17 mouse cellular contexts compared by ENCODE assay signal in the genomic region with DNA sequence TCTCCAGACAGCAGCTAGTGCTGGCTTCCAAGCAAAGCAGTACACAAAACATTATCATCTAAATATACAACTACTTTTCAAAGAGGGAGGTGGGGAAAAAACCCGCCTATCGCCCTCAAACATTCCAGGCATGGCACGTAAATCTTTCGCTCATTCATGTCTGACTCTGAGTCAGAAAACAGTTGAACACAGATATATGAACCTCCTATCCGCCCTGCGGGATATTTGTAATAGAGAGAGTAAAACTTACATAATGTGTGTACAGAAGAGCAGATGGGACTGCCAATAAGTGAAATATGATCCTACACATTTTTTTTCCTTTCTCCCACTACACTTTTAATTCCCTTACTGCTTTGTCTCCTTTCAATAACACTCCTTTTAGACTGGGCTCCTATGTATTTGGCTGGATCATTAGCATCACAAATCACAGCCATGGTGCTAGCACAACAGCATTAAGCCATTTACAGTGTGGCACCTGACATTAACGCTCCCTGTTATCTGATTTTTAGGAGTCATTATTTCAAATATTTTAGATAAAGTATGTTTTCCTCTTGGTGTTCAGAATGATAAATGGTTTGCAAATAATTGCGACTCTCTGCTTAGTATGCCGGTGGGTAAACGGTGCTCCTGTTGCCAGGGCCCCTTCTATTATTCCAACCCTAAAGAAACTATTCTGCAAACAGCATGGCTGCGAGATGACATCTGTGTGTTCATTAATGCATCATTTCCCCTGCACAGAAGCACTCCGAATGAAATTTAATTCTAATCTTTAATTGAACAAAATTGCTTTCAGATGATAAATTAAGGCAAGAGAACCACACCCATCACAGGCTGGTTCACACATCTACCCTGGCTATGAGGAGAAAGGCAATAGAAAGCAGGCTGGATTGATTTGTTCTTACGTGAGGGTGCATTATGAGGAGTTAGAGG.
DNase-seq lines count a peak whose midpoint lies in the region; ATAC-seq and TF ChIP-seq lines count a peak whose summit lies in the region.
"Had no signal": no experiment of that assay in that cellular context is flagged by ENCODE, and none has a peak within 500 bp of the region (broad histone marks: within the 10 kb centered on the region; RNA-seq: fewer than 3 reads in every experiment).

No protein-coding gene starts in this region.

- WGBS in forebrain, embryonic 10.5 days: 52% methylated on average over 13 of the region's 13 CpGs
- 30% methylated on average over 13 of the region's 13 CpGs for WGBS in hindbrain, embryonic 12.5 days
- WGBS in midbrain, embryonic 14.5 days: 11% methylated on average over 13 of the region's 13 CpGs
- 72% methylated on average over 13 of the region's 13 CpGs for WGBS in heart, embryonic 10.5 days

- H3K9ac ChIP-seq in hindbrain, embryonic 12.5 days: peak overlapping the region; percentile 13; the same call in 1 of the 2 replicates
- no peak overlapping the region for H3K9ac ChIP-seq in midbrain, embryonic 14.5 days (replicated peaks; ENCODE audit: low read length)

- no peaks in the 10 kb centered on the region for H3K36me3 ChIP-seq in forebrain, embryonic 10.5 days (replicated peaks)
- no peaks in the 10 kb centered on the region for H3K36me3 ChIP-seq in hindbrain, embryonic 12.5 days
- H3K36me3 ChIP-seq in midbrain, embryonic 14.5 days (ENCODE audit: control insufficient read depth, insufficient read depth, low read length): no peaks in the 10 kb centered on the region
- H3K36me3 ChIP-seq in heart, embryonic 10.5 days: no peaks in the 10 kb centered on the region

- ATAC-seq in hindbrain, embryonic 12.5 days (ENCODE audit: low FRiP score): peak; percentile 72
- no peak for ATAC-seq in midbrain, embryonic 14.5 days (ENCODE audit: low FRiP score, low TSS enrichment)
- ATAC-seq: Patski had no signal

- DNase-seq in brain, embryonic 14.5 days (ENCODE audit: low read depth): peak; percentile 89
- DNase-seq in forebrain, embryonic 10.5 days (ENCODE audit: extremely low spot score, low spot score): no peak
- DNase-seq in midbrain, embryonic 14.5 days: peak; percentile 37
- no peak for DNase-seq in spleen, postnatal 4 days (ENCODE audit: low spot score in 2 of 2)
- no peak for DNase-seq in layer of hippocampus, adult 9-11 months
- no peak for DNase-seq in heart, embryonic 10.5 days (ENCODE audit: low spot score)
- no peak for DNase-seq in thymus, postnatal 0 days (ENCODE audit: low spot score)
- DNase-seq: adrenal gland, adult 2 months; cerebellum, postnatal 25 days; kidney, adult 11 months; kidney, postnatal 4 days; lung, postnatal 14 days had no signal

- H3K27ac ChIP-seq in forebrain, embryonic 10.5 days: peak overlapping the region; percentile 82
- H3K27ac ChIP-seq in hindbrain, embryonic 12.5 days: peak overlapping the region; percentile 66
- H3K27ac ChIP-seq in midbrain, embryonic 14.5 days (replicated peaks; ENCODE audit: low read depth, low read length): 0 out of 2 replicates have a peak overlapping the region, but pooled peaks have one; percentile 52
- H3K27ac ChIP-seq in heart, embryonic 10.5 days: no peak overlapping the region

- no peaks in the 10 kb centered on the region for H3K9me3 ChIP-seq in forebrain, embryonic 10.5 days
- no peaks in the 10 kb centered on the region for H3K9me3 ChIP-seq in hindbrain, embryonic 12.5 days (replicated peaks)
- H3K9me3 ChIP-seq in midbrain, embryonic 14.5 days (ENCODE audit: control insufficient read depth, low read length): no peaks in the 10 kb centered on the region
- no peaks in the 10 kb centered on the region for H3K9me3 ChIP-seq in heart, embryonic 10.5 days

- peak overlapping the region; percentile 7; the same call in 1 of the 2 replicates for H3K4me3 ChIP-seq in forebrain, embryonic 10.5 days
- no peak overlapping the region for H3K4me3 ChIP-seq in hindbrain, embryonic 12.5 days
- H3K4me3 ChIP-seq in midbrain, embryonic 14.5 days (replicated peaks; ENCODE audit: low read depth, low read length): no peak overlapping the region
- no peak overlapping the region for H3K4me3 ChIP-seq in heart, embryonic 10.5 days
- H3K4me3 ChIP-seq: erythroblast, embryonic 14.5 days had no signal

- H3K4me2 ChIP-seq in hindbrain, embryonic 12.5 days (replicated peaks): peak overlapping the region; percentile 24
- peak overlapping the region; percentile 11 for H3K4me2 ChIP-seq in midbrain, embryonic 14.5 days (ENCODE audit: low read length)
- H3K4me2 ChIP-seq: liver, embryonic 11.5 days had no signal

- no peak for TF ChIP-seq POLR2A in brain, embryonic 14.5 days (IDR thresholded peaks at IDR 0.05; ENCODE audit: borderline replicate concordance, extremely low read depth, insufficient read depth, insufficient read length, poor library complexity, severe bottlenecking)

- no peak for TF ChIP-seq CTCF in brain, embryonic 14.5 days (IDR thresholded peaks at IDR 0.05; ENCODE audit: borderline replicate concordance, extremely low read depth, insufficient read depth, insufficient read length)

- no peaks in the 10 kb centered on the region for H3K27me3 ChIP-seq in forebrain, embryonic 10.5 days (ENCODE audit: poor library complexity, severe bottlenecking)
- no peaks in the 10 kb centered on the region for H3K27me3 ChIP-seq in hindbrain, embryonic 12.5 days
- no peaks in the 10 kb centered on the region for H3K27me3 ChIP-seq in midbrain, embryonic 14.5 days (ENCODE audit: control insufficient read depth, insufficient read depth, low read length)
- no peaks in the 10 kb centered on the region for H3K27me3 ChIP-seq in heart, embryonic 10.5 days (ENCODE audit: insufficient read depth, poor library complexity, severe bottlenecking)
- H3K27me3 ChIP-seq: CH12.LX had no signal

- H3K4me1 ChIP-seq in forebrain, embryonic 10.5 days: peaks cover 70% of the 10 kb centered on the region
- peaks cover 54% of the 10 kb centered on the region for H3K4me1 ChIP-seq in hindbrain, embryonic 12.5 days
- peaks cover 37% of the 10 kb centered on the region for H3K4me1 ChIP-seq in midbrain, embryonic 14.5 days (ENCODE audit: control insufficient read depth, insufficient read depth, low read length)
- peaks cover 45% of the 10 kb centered on the region for H3K4me1 ChIP-seq in heart, embryonic 10.5 days

Comparison
In these comparisons a context has a peak if more than half of its experiments do, and no peak if none do; other contexts are left out.
1. DNase-seq: peak in brain, embryonic 14.5 days (single experiment) and midbrain, embryonic 14.5 days (single experiment); none in forebrain, embryonic 10.5 days (single experiment), spleen, postnatal 4 days (0 of 2), layer of hippocampus, adult 9-11 months (single experiment), heart, embryonic 10.5 days (single experiment) and thymus, postnatal 0 days (single experiment).